Mouse (Mus musculus): ENCODE measurements around the gene Amot.

The Amot gene

DNA sequence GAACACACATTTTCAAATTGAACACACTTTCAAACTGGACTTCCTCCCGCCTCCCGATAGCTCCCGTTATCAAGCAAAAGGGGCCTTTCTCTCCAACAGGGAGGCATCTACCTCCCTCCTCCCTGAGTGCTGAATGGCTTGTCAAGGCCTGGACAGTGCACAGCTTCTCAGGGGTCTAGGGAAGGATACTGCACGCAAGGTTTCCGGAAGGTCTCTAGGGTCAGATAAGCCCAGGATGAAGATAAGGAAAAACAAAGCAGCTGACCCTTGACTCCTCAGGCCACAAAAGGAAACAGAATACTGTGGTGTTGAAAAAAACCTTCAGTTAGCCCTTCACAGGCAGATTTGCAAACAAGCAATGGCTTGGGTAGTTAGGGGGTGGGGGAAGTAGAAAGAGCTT, 22.6 kb downstream of the Amot start:
- in situ Hi-C loops (cut with MboI, MseI), result no loop called here

- in situ Hi-C loops (cut with MboI, MseI), result no loop called here
These were observed 25.0 kb downstream of the Amot start for GRCm38 (mm10) chrX:145479942-145480341.

DNA sequence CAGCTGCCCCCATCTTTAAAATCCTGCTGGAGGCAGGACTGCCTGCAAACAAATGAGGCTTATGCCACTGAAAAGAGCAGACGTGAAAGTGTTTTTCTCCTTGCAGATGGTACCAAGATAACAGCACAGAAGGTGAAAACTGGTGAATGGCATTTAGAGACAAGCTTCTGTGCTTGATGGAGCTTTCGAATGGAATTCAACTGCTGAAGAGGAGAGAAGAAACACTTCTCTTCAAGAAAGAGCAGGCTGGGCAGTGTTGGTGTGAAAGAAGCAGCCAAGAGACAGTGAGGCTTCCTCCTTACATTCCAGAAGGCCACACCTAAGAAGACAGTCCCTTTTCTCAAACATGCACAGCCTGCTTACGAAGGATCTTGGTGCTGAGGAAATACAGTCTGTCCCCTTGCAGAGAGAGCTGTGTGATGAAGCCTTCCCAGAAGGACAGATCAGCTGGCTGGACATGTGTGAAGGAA, 27.2 kb downstream of the Amot start:
- in situ Hi-C loops (cut with MboI, MseI), result no loop called here

DNA sequence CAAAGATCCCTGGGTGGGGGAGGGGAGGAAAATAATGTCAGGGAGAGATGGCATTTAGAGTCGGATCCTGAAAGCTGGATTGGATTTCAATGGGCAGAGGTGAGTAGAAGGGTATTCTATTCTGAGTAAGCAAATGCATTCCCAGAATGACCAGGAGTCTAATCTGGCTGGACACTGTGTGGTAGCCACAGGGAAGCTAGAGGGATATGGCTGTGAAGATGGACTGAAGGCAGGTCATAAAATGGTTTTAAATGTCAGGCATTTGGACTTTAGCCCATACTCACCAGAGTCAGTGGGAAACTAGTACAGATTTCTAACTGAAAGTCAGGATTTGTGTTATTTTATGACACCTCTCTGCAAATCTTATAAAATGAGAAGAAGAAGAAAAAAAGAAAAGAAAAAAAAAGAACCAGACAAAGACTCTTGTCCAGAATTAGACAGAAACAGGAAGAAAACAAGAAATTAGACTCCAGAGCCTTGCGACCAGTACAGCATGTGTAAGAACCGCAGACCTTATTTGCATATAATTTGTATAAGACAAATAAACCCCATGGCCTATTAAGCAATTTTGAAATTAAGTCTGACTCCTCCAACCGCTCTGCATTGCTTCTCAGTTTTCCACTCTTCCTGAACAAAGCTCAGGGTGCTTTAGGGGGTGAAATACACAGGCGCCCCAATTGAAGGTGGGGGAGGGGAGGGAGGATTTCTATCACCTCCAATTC, 27.8 kb downstream of the Amot start:
- in situ Hi-C loops (cut with MboI, MseI), result no loop called here

DNA sequence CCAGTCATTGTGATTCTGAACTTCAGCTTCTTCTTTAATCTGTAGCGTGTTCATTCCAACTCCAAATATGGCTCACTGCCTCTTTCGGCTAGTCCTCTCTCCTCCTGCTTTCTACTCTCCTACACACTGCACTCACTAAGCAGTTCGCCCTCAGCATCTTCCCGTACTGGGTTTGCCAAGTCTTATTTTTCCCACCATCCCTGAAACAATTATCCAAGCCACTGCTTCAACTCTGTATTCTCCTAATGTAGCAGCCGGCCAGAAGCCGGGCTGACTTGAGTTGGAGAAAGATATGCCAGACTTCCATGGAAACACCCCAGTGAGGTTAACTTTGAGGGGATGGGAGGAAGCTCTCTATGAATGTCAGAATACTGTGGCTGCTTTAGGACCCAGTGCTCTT, 36.7 kb downstream of the Amot start:
- in situ Hi-C loops (cut with MboI, MseI), result no loop called here

DNA sequence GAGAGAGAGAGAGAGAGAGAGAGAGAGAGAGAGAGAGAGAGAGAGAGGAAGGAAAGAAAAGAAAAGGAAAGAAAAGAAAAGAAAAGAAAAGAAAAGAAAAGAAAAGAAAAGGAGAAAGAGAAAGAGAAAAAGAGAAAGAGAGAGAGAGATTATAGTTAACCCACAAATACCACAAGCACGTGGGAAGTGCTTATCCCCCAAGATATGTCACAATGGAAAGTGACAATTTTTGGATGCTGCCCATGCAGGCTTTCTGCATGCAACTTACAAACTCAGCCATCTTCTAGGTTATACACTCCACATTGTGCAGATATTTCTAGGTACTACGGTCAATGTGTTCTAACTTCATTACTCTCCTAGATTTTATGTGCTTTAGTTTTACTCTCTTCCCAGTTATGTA, 41.5 kb downstream of the Amot start:
- in situ Hi-C loops (cut with MboI, MseI), result no loop called here

- in situ Hi-C loops (cut with MboI, MseI), result no loop called here
These were observed 43.6 kb downstream of the Amot start for GRCm38 (mm10) chrX:145461339-145461738.

- in situ Hi-C loops (cut with MboI, MseI), result no loop called here
These were observed 48.7 kb downstream of the Amot start for GRCm38 (mm10) chrX:145456251-145456650.

- in situ Hi-C loops (cut with MboI, MseI), result no loop called here
These were observed 49.4 kb downstream of the Amot start for GRCm38 (mm10) chrX:145455629-145456028.

DNA sequence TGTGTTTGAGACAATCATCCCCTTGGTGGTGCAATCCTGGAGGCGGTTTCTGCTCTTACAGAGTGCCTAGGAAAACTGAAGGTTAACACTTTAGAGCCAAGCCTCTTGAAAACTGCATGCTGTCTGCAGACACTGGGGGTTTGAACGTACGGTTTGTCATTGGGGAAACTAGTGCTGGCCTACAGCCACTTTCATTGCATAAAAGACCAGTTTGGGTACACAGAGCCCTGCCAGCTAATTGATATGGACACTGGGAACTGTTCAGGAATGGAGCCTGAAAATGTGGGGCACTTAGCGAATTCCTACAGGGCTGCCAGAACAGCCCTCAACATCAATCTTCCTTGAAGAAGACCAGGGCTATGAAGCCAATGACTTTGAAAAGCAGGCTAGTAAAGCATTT, 50.2 kb downstream of the Amot start:
- in situ Hi-C loops (cut with MboI, MseI), result no loop called here

- in situ Hi-C loops (cut with MboI, MseI), result no loop called here
These were observed 63.5 kb downstream of the Amot start for GRCm38 (mm10) chrX:145441526-145441925.

DNA sequence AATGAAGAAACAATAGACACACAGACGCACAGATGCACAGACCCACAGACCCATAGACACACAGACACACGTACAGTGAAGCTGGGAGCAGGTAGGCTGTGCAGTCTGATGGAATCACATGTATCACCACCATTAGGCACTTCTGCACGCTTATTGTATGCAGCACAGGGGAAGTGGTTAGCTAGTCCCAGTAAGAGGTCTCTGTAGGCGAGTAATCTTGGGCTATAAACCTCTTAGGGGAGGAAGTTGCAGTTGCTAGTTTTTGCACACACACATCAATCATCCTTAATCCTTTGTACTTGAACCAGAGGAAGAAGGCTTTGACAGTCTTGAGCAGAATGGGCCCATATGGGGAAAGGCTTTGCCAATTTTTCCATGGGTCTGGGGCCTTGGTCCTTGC, 71.3 kb downstream of the Amot start:
- in situ Hi-C loops (cut with MboI, MseI), result no loop called here

DNA sequence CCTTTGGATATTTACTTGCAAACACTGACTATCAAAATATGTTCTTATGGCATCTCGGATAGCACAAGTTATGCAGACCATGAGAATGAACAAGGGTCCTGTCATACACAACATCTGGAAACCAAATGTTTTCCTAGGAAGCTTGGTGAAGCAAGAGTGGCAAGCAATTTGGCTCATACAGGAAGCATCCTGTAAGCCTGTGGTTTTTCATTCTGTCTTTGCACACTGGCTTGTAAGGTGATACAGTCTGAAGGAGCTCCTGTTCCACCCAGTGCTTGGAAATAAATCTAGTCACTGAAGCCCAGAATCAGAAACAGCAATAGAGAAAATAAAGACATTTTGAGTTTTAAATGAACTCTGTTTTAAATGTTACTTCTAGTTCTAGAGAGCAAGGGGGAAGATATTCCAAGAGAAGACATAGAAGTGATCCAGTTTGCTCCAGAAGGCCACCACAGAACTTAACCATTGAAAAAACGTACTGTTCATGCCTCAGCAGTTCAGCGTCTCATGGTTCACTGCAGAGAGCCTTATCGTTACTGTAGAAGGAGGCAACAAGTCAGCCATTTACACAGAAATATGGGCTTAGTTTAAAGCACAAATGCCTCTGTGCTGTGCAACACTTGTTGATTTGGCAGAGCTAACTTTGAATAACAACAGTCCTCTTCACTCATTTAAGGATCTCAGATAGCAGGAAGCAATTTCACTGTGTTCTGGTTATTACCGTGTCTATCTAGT, 74.0 kb downstream of the Amot start:
- in situ Hi-C loops (cut with MboI, MseI), result no loop called here

GRCm38 (mm10) chrX:145428811-145429210, 76.2 kb downstream of the Amot start:
- in situ Hi-C loops (cut with MboI, MseI), result no loop called here

- in situ Hi-C loops (cut with MboI, MseI), result no loop called here
These were observed 81.0 kb downstream of the Amot start for GRCm38 (mm10) chrX:145424026-145424425.

GRCm38 (mm10) chrX:145414319-145414718, 90.7 kb downstream of the Amot start:
- in situ Hi-C loops (cut with MboI, MseI), result no loop called here

DNA sequence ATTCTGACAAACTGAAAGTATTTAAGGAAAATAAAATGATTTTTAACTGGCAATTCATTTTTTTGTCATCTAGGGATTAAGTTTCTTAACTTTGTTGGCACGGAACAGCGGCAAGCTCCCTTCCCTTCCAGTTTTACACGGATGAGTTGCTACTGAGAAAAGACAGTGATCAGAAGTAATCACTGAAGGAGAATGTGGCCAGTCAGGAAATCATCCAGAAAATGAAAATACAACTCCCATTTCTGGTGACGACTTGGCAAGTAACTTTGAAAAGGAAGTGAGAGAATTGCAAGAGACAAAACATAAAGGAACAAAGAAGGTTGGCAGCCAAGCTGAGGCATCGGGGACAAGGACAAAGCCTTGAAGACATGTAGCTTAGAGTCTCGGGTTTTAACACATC, 93.6 kb downstream of the Amot start:
- in situ Hi-C loops (cut with MboI, MseI), result no loop called here

GRCm38 (mm10) chrX:145406052-145406451, 98.9 kb downstream of the Amot start:
- in situ Hi-C loops (cut with MboI, MseI), result no loop called here

DNA sequence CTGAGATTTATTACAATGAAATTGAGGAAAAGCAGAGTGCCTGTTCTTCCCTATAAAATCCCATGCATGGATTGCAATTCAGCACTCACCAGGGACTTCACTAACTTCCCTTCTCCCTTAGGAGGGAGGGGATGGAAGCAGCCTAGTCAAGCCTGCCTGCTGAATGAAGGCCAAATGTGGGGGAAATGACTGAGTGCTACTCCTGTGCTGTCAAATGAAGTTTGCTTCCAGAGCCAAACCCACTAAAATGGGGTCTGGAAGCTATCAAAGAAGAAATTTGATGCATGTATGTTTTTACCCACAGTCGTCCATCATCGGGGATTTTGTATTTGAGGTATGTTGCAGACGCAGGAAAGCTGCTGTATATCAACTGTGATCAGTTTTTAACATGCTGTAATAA, 103.1 kb downstream of the Amot start:
- in situ Hi-C loops (cut with MboI, MseI), result no loop called here

GRCm38 (mm10) chrX:145399236-145399635, 105.7 kb downstream of the Amot start:
- in situ Hi-C loops (cut with MboI, MseI), result no loop called here

All from T-helper 2 cell (primary cell).